Mouse (Mus musculus): ENCODE results near the gene Aldh16a1.
"Not testable (repeated sequence)": the region's sequence is repeated elsewhere in the genome, so short reads cannot be mapped to it uniquely, and the experiment has no call there.

Aldh16a1 gene

DNA sequence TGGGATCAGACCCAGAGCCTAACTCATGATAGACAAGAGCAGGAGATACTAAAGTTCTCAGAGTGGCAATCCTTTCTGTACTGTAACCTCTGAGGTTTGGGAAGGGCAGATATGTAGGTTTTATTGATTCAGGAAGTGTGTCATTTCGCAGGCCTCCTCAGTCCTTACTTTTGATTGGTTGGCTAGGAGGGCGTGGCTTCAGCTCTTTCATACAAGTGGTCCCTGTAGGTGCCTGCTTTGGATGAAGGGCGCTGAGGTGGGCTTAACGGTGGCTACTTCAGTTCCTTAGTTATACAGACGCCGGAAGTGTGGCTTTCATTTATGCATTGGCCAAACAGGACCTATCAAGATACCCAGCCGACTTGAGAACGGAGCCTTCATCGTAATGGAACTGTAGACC is 1.2 kb upstream of the Aldh16a1 start:
- DNase-seq, result no peak

DNA sequence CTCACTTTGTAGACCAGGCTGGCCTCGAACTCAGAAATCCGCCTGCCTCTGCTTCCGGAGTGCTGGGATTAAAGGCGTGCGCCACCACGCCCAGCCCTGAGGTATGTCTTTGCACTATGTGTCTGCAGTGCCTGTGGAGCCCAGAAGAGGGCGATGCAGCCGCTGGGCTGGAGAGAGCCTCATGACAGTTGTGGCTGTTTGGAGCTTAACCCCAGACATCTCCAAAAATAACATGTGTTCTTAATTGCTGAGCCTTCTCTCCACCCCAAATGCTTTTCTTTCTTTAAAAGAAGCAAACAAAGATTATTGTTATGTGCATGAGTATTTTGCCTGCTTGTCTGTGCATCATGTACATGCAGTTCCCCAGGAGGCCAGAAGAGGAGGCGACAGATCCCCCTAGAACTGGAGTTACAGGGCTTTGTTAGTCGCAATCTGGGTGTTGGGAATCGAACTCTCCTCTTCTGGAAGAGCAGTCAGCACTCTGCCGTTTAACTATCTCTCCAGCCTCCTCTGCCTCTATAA is 670 bp upstream of the Aldh16a1 start:
- DNase-seq, result peak; percentile 49

DNA sequence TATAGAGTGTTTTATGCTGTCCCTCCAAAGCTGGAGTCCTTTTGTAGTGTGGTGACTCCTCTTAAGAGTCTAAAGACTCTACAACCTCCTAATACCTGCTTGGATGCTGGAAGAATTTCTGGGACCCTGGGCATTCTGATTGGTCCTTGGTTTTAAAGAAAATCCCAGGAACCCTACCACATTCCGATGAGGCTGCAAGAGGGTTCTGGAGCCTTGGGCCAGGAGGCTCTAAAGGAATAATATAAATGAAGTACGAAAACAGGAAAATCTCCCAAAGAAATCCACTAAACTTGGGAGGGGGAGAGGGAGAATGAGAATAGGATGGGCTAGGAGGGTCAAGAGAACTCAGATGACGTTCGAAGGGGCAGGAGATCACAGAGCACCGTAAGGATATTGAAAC is 798 bp downstream of the Aldh16a1 start:
- DNase-seq, result no peak

DNA sequence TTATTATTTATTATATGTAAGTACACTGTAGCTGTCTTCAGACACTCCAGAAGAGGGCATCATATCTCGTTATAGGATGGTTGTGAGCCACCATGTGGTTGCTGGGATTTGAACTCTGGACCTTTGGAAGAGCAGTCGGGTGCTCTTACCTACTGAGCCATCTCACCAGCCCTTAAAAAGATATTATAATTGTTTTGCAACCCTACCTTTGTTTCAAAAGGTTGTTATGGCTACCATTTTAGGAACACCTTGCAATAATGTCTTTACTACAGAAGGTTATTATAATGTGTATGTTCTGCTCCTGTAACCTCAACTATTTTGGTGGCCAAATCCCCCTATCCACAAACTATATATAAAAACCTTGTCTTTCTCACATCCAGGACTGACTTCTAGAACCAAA is 1.3 kb downstream of the Aldh16a1 start:
- not testable (repeated sequence) for DNase-seq

DNA sequence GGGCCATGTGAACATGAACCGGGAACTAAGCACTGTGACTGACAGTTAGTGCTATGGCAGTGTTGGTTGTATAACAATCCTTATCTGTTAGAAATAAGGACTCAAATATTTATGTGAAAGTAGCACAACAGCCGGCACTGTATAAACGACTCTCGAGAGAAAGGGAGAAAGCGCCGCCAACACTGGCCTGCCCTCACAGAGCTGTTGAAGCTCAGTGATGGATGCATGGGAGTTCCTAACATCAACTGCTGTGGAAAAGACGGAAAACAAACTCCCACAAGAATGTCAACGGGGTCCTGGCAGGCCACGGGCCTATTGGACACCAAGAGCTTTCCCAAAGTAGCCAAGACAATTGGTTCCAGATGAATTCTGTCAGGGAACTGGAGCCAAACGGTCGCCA is 3.1 kb downstream of the Aldh16a1 start:
- DNase-seq, result no peak

DNA sequence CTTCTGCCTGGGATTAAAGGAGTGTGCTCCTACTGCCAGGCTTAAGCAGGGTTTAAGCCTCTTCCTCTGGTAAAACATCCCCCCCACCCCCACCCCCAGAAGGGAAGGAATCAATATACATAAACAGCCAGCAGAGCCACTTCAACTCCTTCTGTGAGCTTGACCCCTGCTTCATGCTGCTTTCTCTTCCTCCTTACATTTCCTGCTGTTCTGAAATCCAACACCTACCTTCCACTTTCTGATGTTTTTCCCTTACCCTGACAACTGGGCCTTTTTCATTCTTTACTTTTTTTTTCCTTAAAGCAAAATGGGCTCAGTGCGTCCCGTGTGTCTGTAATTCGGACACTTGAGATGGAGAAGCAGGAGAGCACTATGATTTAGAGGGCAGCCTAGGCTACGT is 4.1 kb downstream of the Aldh16a1 start:
- DNase-seq, result no peak

DNA sequence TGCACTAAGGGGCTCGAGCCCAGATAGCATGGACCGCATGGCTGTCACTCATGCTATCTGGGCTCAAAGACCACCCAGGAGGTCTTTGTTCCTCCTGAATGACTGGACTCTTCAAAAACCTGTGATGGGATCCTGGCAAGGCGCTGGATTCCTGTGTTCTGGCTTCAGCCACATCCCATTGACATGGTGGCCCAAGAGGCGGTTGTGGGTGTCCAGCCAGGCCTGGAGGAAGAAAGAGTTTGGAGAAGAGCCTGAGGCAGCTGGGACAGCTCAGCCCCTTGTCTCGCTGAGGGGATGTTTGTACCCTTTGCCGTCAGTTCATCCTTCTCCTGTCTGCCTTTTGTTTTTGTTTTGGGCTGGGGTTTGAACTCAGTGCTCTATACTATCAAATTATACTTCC is 4.8 kb downstream of the Aldh16a1 start:
- no peak for DNase-seq

DNA sequence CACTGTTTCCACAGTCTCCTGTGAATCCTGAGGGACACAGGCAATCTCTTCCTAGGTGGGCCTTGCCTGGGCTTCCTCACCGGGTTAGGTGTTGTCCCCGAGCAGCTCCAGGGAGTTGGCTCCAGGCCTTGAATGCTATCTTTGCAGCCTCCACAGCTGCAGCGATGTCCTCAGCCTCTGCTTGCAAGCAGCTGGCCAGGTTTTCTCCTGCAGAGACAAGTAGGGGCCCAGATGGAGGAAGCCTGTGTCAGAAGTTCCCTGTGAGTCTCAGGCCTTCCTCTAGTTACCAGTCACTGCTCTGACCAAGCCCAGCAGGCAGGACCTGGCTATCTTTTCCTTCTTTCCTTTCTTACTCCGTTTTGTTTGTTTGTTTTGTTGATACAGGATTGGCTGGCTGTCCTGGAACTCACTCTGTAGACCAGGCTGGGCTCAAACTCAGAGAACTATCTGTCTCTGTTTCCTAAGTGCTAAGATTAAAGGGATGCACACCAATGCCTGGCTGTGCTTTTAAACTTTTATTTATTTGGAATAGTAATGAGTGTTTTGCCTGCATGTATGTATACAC is 5.8 kb downstream of the Aldh16a1 start:
- no peak for DNase-seq

DNA sequence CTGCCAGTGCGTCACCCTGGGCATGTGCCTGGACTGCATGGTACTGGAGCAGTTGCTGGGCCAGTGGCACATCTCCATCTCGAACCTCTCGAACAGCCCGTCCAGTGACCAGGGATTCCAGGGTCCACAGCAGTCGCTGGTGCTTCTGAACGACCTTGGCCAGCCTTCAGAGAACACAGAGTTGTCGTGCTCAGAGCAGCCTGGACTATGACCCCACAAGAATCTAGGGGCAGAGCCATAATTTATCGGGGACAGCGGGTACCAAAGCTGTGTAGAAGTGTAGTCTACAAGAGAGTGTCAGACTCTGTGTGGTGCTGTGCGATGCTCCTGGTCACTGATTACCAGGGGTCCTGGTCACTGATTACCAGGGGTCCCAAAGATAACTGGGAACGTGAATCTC is 6.5 kb downstream of the Aldh16a1 start:
- DNase-seq, result peak; percentile 53

DNA sequence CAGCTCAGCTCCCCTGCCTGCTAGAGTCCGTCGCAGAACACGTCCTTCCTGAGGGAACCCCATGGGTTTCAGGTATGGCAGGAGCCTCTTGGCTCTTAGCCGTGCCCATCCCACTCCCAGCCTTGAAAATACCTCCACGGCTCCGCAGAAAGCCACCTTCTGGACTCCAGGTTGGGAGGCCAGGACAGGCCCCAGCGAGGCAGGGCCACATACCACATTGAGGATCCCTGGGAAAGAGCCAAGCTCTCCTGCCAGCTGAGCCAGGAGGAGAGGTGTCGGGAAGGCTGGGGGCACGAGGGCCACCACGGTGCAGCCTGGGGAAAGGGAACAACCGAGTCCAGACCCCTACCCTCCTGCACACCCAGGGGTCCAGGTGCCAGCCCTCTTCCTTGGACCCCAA is 7.1 kb downstream of the Aldh16a1 start:
- peak; percentile 46 for DNase-seq

DNA sequence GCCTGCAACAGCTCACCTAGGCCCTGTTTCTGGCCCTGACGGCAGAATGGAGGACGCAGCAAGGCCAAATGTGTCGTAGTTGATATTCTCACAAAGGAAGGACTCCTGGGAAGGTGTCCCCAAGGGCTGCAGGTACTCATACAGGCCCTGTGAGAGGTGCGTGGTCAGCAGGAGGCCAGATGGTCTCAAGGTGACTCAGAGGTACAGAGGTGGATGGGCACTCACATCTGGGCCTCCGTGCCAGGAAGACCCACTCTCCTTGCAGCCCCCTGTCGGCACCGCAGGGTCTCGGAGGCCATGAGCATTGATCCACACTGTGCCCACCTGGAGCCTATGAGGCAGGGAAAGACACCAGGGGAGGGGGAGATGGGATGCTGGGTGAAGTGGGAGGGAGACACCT is 8.9 kb downstream of the Aldh16a1 start:
- DNase-seq, result no peak

DNA sequence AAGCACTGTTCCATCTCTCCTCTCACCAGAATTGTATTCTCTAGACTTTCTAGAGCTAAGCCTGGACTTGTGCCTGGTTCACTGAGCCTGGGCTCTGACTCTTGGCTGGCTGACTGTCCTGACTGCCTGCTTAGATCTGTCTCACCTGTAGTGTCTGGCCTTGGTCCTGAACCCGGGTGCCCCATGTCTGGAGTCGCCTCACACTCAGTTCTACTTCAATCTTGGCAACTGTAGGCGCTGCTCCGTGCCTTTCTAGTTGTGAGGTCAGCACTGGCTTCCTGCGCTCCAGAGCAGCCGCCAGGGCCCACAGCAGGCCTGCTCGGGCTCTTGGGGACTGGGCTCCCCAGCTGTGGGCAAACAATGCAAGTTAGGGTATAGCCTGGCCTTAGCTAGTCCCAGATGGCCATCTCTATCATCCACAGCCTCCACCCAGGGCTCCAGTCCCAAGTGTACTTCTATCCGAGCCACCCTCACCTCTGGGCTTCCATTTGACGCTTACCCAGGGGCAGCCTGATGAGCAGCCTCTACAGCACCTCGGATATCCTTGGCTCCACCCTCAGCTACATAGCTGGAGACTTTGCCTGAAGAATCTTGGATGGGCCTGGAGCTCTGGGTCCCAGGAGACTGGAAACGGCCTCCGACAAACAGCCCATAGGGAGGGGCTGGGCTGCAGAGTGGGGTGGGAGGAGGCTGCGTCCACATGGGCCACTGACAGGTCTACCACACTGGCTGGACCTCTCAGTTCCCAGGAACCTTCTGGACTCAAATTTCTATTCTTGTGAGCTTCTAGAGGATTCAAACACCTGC is 9.8 kb downstream of the Aldh16a1 start:
- DNase-seq, result no peak

DNA sequence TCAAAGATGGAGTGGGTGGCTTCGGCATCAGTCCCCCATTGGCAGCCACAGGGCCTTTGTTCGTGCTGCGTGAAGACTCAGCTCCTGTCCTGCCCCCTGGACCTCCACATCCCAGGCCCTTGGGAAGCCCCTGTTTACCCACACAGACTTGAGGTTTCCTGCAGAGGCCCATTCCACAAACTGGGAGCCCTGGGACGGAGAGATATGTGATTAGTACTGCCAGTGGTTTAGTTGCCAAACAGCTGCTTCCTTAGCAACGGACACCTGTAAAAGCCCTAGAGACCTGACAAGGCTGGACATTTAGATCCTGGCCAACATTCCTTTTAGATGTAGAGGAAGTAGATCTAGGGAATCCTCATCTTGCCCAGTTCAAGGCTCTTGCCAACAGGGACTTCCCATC is 12.5 kb downstream of the Aldh16a1 start:
- DNase-seq, result no peak

DNA sequence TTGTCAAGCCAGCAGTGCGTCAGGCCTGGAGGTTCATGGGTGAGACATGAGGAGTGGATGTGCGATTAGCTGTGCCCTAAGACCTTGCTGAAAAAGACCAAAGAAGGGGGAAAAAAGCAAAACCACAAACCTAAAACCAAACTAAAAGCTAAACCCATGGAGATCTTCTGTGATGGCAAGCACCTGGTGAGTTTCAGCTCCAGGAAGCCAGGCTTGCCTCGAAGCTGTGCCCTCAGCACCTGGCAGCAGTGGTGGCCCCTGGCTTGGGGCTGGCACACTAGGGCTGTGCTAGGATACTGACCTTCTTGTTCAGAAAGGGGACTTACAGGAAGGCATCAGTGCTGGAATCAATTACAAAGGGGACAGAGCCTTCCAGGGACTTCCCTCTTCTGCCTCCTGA is 13.1 kb downstream of the Aldh16a1 start:
- DNase-seq, result no peak

DNA sequence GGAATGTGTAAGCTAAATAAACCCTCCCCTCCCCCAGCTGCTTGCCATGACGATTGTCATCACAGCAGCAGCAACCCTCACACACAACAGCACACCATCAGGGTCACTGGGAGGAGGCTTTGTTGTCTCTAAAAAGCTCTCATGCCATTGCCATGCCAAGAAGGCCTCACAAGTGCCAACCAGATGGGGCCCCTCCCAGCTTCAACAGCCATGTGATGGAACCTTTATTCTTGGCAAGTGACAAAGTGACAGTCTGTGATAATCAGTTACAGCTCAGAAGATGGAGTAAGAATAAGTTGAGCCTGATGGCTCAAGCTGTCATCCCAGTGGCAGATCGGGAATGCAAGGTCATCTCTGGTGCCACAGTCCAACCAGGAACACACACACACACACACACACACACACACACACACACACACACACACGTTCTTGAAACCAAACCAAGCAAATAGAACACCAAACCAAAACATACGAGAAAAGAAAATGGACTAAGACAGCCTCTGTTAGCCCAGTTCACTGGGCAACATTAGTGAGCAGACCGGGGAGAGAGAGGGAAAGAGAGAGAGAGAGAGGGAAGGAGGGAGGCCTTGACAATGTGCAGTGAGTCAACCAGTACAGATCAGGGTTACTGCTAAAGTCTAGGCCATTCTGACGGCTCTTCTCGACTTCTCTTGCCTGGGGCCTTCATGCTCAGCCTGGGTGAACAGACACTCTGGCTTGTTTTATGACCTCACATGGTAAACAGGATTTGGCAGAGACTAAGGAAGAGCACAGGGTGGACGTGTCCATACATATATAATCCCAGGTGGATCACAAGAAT is 14.3 kb downstream of the Aldh16a1 start:
- DNase-seq, result no peak

DNA sequence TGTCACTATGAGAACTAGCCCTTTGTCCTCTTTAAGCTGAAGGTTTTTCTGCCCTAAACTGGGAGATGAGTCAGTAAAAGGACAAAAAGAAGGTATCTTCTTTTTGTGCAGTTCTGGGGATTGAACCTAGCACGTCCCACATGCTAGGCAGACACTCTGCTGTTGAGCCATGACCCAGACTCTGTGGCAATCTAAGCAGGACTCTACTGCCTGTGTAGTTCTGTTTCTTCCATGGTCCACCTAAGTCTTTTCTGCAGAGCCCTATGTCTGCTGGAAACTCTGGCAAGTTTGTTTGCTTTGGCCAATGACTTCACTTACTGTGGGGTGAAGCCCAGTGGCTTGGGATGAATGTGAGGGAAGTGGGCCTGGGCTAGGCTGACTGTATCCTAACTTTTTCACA is 16.0 kb downstream of the Aldh16a1 start:
- no peak for DNase-seq

DNA sequence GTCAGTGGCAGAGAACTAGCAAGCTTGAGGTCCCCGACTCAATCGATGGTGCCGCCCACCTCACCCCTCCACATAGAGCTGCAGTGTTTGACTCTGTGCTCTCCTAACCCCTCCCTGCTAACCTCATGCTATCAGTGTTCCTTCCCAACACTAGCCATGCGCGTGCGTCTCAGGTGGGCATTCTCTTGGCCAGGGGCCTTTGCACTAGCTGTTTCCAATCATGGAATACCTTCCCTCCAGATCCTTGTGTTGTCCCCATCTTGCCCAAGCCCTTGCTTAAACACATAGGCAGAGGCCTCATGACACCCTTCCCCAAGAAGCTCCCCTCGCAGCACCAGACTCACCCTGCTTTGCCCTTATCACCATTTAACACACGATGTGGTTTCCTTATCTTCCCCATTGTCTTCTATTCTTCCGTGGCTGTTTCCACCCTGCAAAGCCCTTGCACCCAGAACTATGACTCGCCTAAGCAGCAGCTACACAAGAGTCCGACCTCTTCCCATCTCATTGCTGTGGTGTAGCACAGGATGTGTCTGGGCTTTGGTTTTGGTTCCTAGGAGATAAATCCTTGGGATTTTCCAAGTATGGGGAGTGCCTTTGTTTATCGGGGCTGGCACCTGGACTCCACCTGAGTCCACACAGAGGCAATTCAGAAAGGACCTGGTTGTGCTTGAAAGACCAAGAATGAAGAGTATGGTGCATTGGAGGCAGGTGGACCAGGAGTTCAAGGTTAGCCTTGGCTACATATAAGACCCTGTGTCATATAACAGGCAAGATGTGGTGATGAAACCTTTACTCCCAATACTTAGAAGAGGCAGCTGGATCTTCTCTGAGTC is 17.0 kb downstream of the Aldh16a1 start:
- DNase-seq, result no peak

DNA sequence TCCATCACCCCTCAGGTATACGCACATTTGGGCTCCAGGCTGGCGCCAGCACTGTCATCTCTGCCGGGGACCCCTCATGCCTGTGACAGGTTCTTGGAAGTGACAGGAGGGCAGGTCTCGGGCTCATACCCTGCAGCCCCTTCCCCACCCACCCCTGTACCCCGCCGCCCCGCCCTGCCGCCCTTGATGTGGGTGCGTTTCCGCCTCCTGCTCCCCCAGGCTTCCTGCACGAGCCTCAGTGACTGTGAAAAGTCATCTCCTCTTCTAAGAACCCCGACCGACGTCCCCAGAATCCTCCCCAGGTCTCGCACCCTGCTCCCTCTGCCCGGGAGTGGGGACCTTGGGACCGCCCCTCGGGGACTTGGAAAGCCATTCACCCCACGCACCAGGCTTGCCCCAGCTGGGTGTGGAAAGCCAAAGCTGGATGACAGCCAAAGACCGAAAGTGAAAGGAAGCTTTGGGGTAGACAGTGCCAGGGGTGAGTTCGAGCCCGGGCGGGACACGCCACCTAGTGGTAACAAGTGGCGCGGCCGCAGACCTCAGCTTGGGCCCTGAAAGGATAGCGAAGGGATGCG is 18.3 kb downstream of the Aldh16a1 start, which contains the start of the genes Gm45713 and Flt3l:
TSS of gene Gm45713 (minus strand) at position 239 of the 575 bp plus-strand sequence.
TSS of gene Flt3l (minus strand) at position 440 of the 575 bp plus-strand sequence.
- DNase-seq, result peak; percentile 94

DNA sequence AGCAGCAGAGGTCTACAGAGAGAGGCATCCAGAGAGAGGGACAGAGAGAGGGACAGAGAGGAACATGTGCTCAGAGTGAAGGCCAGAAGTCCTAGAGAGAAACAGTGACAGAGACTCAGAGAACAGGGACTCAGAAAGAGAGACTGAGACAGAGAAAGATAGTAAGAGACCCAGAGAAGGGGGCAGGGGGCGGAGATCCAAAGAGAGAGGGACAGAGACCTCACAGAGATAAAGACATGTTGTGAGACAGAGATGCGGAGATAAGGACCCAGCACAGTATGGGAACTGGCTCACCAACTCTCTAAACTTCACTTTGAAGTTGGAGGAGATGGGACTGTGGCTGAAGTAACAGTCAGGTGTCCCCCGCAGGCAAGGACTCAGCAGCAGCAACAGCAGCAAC is 19.0 kb downstream of the Aldh16a1 start:
- no peak for DNase-seq

DNA sequence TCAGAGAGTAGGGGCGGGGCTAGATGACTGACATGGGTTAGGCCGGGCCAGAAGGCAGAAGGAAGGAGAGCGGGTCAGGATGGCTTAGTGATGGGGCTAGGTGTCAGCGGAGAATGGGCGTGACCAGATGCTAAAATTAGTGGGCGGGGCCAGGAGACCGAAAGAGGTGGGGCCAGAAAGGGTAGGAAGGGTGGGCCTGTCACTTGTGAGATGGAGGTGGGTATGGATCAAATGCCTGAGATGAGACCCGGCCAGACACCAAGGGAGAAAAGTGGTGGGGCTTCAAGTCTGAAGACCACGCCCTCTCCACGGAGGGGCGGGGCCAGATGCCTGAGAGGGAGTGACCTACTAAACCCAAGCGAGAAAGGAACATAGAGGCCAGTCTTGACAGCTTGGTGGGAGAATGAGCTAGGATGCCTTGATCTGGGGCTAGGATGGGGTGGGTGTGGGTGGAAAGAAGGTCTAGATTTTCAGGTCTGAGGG is 19.8 kb downstream of the Aldh16a1 start:
- DNase-seq, result peak; percentile 42

DNA sequence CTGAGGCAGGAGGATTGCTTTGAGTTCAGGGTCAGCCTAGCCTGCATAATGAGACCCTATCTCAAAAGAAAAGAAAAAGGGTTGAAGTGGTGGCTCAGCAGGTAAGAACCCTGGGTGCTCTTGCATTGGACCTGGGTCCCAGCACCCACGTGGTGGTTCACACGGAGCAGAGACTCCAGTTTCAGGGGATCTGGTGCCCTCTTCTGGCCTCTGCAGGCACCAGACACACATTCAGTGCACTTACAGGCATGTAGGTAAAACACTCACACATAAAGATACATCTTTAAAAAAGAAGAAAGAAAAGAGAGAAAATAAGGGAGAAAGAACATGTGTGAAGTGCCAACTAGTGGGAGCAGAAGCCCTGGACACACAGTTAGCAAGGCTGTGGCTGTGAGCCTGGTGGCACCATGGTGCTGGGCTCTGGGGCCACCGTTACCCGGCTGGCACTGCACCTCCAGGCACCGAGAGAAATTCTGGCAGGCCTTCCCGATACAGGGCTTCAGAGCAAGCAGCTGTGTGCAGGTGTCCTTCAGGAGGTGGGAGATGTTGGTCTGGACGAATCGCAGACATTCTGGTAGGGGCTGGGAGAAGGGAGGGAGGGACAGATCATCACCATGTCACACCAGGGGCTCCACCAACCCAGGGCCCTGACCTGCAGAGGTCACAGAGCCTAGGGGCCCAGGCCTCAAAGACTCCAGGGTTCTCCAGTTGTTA is 20.8 kb downstream of the Aldh16a1 start:
- DNase-seq, result no peak
